Mouse (Mus musculus) spleen, adult 2 months (tissue): ENCODE measurements around the gene Fam20c.

Source experiments
- CTCF ChIP-seq: fragments of 200-500 bp; IDR thresholded peaks from 2 replicates; pipeline ENCODE4 v1.5.1; 2011; ENCODE audit warnings: mild to moderate bottlenecking, inconsistent platforms; ENCODE audit not compliant: insufficient read depth, insufficient read length, insufficient replicate concordance; ENCODE audit errors: extremely low read depth
- POLR2A ChIP-seq: fragments of 200-500 bp; IDR thresholded peaks from 2 replicates; pipeline ENCODE4 v1.6.1; 2011; ENCODE audit warnings: low read depth, low read length, inconsistent platforms

DNA sequence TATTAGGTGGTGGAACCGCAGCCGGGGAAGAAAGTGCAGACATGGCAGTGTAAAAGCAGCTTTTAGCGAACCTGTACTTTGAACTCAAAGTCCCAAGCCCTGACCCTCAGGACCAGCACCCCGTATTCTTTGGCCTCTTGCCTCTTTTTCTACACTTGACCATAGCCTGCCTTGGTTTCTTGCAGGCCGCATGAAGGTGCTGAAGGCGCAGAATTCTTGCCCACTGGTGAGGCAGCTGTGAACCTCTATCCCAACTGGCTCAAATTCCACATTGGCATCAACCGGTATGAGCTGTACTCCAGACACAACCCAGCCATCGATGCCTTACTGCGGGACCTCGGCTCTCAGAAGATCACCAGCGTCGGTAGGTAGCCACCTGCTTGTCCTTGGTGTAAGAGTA is 3.3 kb downstream of the Fam20c start:
- TF ChIP-seq POLR2A (no peak), CTCF (no peak)
